Mouse (Mus musculus): ENCODE measurements around the gene Eef1akmt2. TPM values are rescaled to one million over a fixed set of nuclear protein-coding genes. Genes with fewer than 3 reads are reported as not detected.

The Eef1akmt2 gene
- total and polyA plus RNA-seq, 2 experiments, result 3.4 to 21.8 TPM

GRCm38 (mm10) chr7:132843152-132843551 lies 9.3 kb downstream of the Eef1akmt2 start:
- Histone ChIP-seq H3K27me3 (ENCODE audit: control insufficient read depth, insufficient read depth, low read length) (no peaks in the 10 kb centered on the region), H3K4me3 (ENCODE audit: insufficient read depth, low read depth, low read length) (no peak overlapping the region), H3K4me1 (ENCODE audit: control insufficient read depth, insufficient read depth, low read length) (no peaks in the 10 kb centered on the region), H3K9ac (ENCODE audit: low read depth, low read length) (no peak overlapping the region), H3K27ac (replicated peaks; ENCODE audit: insufficient read depth, low read depth, low read length) (no peak overlapping the region), H3K79me2 (ENCODE audit: control insufficient read depth, insufficient read depth, low read length) (no peaks in the 10 kb centered on the region), H3K36me3 (ENCODE audit: control insufficient read depth, insufficient read depth, low read length) (0 out of 2 replicates have a peak, but pooled peaks cover 2% of the 10 kb centered on the region)
- DNase-seq (ENCODE audit: extremely low read depth, low read depth, low spot score), result no peak
- no peak for TF ChIP-seq CTCF (IDR thresholded peaks at IDR 0.05; ENCODE audit: low read depth, low read length)
- no peak for TF ChIP-seq POLR2A (IDR thresholded peaks at IDR 0.05; ENCODE audit: extremely low read depth, insufficient read depth, low read length)
- WGBS, result 96% methylated on average over 3 of the region's 3 CpGs

- Histone ChIP-seq H3K79me2 (ENCODE audit: control insufficient read depth, insufficient read depth, low read length) (no peaks in the 10 kb centered on the region), H3K4me3 (ENCODE audit: insufficient read depth, low read depth, low read length) (no peak overlapping the region), H3K27me3 (ENCODE audit: control insufficient read depth, insufficient read depth, low read length) (no peaks in the 10 kb centered on the region), H3K27ac (replicated peaks; ENCODE audit: insufficient read depth, low read depth, low read length) (no peak overlapping the region), H3K36me3 (ENCODE audit: control insufficient read depth, insufficient read depth, low read length) (0 out of 2 replicates have a peak, but pooled peaks cover 2% of the 10 kb centered on the region), H3K4me1 (ENCODE audit: control insufficient read depth, insufficient read depth, low read length) (no peaks in the 10 kb centered on the region), H3K9ac (ENCODE audit: low read depth, low read length) (no peak overlapping the region)
- no peak for DNase-seq (ENCODE audit: extremely low read depth, low read depth, low spot score)
- 93% methylated on average over 1 of the region's 1 CpGs for WGBS
- TF ChIP-seq CTCF (IDR thresholded peaks at IDR 0.05; ENCODE audit: low read depth, low read length) (no peak), POLR2A (IDR thresholded peaks at IDR 0.05; ENCODE audit: extremely low read depth, insufficient read depth, low read length) (no peak)
These were observed 10.0 kb downstream of the Eef1akmt2 start for GRCm38 (mm10) chr7:132842455-132842854.

- Histone ChIP-seq H3K79me2 (ENCODE audit: control insufficient read depth, insufficient read depth, low read length) (no peaks in the 10 kb centered on the region), H3K9ac (ENCODE audit: low read depth, low read length) (no peak overlapping the region), H3K4me3 (ENCODE audit: insufficient read depth, low read depth, low read length) (no peak overlapping the region), H3K4me1 (ENCODE audit: control insufficient read depth, insufficient read depth, low read length) (no peaks in the 10 kb centered on the region), H3K27ac (replicated peaks; ENCODE audit: insufficient read depth, low read depth, low read length) (no peak overlapping the region), H3K27me3 (ENCODE audit: control insufficient read depth, insufficient read depth, low read length) (no peaks in the 10 kb centered on the region), H3K36me3 (ENCODE audit: control insufficient read depth, insufficient read depth, low read length) (0 out of 2 replicates have a peak, but pooled peaks cover 2% of the 10 kb centered on the region)
- no peak for DNase-seq (ENCODE audit: extremely low read depth, low read depth, low spot score)
- 82% methylated on average over 5 of the region's 5 CpGs for WGBS
- TF ChIP-seq CTCF (IDR thresholded peaks at IDR 0.05; ENCODE audit: low read depth, low read length), result no peak
- no peak for TF ChIP-seq POLR2A (IDR thresholded peaks at IDR 0.05; ENCODE audit: extremely low read depth, insufficient read depth, low read length)
These were observed 11.2 kb downstream of the Eef1akmt2 start for GRCm38 (mm10) chr7:132841287-132841686.

- H3K9ac ChIP-seq (ENCODE audit: low read depth, low read length), result no peak overlapping the region
- no peak overlapping the region for H3K4me3 ChIP-seq (ENCODE audit: insufficient read depth, low read depth, low read length)
- H3K36me3 ChIP-seq (ENCODE audit: control insufficient read depth, insufficient read depth, low read length), result peaks cover 7% of the 10 kb centered on the region
- no peak overlapping the region for H3K27ac ChIP-seq (replicated peaks; ENCODE audit: insufficient read depth, low read depth, low read length)
- H3K4me1 ChIP-seq (ENCODE audit: control insufficient read depth, insufficient read depth, low read length), result no peaks in the 10 kb centered on the region
- H3K27me3 ChIP-seq (ENCODE audit: control insufficient read depth, insufficient read depth, low read length), result no peaks in the 10 kb centered on the region
- WGBS, result 60% methylated on average over 4 of the region's 4 CpGs
- no peak for DNase-seq (ENCODE audit: extremely low read depth, low read depth, low spot score)
- TF ChIP-seq POLR2A (IDR thresholded peaks at IDR 0.05; ENCODE audit: extremely low read depth, insufficient read depth, low read length) (no peak), CTCF (IDR thresholded peaks at IDR 0.05; ENCODE audit: low read depth, low read length) (no peak)
- H3K79me2 ChIP-seq (ENCODE audit: control insufficient read depth, insufficient read depth, low read length), result no peaks in the 10 kb centered on the region
These were observed 21.5 kb downstream of the Eef1akmt2 start for GRCm38 (mm10) chr7:132830955-132831354.

- no peaks in the 10 kb centered on the region for H3K79me2 ChIP-seq (ENCODE audit: control insufficient read depth, insufficient read depth, low read length)
- H3K4me1 ChIP-seq (ENCODE audit: control insufficient read depth, insufficient read depth, low read length), result no peaks in the 10 kb centered on the region
- no peak overlapping the region for H3K9ac ChIP-seq (ENCODE audit: low read depth, low read length)
- no peaks in the 10 kb centered on the region for H3K27me3 ChIP-seq (ENCODE audit: control insufficient read depth, insufficient read depth, low read length)
- H3K4me3 ChIP-seq (ENCODE audit: insufficient read depth, low read depth, low read length), result no peak overlapping the region
- H3K36me3 ChIP-seq (ENCODE audit: control insufficient read depth, insufficient read depth, low read length), result peaks cover 6% of the 10 kb centered on the region
- 41% methylated on average over 1 of the region's 1 CpGs for WGBS
- TF ChIP-seq CTCF (IDR thresholded peaks at IDR 0.05; ENCODE audit: low read depth, low read length) (no peak), POLR2A (IDR thresholded peaks at IDR 0.05; ENCODE audit: extremely low read depth, insufficient read depth, low read length) (no peak)
- no peak overlapping the region for H3K27ac ChIP-seq (replicated peaks; ENCODE audit: insufficient read depth, low read depth, low read length)
- no peak for DNase-seq (ENCODE audit: extremely low read depth, low read depth, low spot score)
These were observed 28.0 kb downstream of the Eef1akmt2 start for GRCm38 (mm10) chr7:132824346-132825022.

GRCm38 (mm10) chr7:132823832-132824231 lies 28.6 kb downstream of the Eef1akmt2 start:
- Histone ChIP-seq H3K9ac (ENCODE audit: low read depth, low read length) (no peak overlapping the region), H3K27ac (replicated peaks; ENCODE audit: insufficient read depth, low read depth, low read length) (no peak overlapping the region), H3K79me2 (ENCODE audit: control insufficient read depth, insufficient read depth, low read length) (no peaks in the 10 kb centered on the region), H3K27me3 (ENCODE audit: control insufficient read depth, insufficient read depth, low read length) (no peaks in the 10 kb centered on the region), H3K4me3 (ENCODE audit: insufficient read depth, low read depth, low read length) (no peak overlapping the region), H3K4me1 (ENCODE audit: control insufficient read depth, insufficient read depth, low read length) (no peaks in the 10 kb centered on the region), H3K36me3 (ENCODE audit: control insufficient read depth, insufficient read depth, low read length) (peaks cover 6% of the 10 kb centered on the region)
- no peak for TF ChIP-seq CTCF (IDR thresholded peaks at IDR 0.05; ENCODE audit: low read depth, low read length)
- TF ChIP-seq POLR2A (IDR thresholded peaks at IDR 0.05; ENCODE audit: extremely low read depth, insufficient read depth, low read length), result no peak
- DNase-seq (ENCODE audit: extremely low read depth, low read depth, low spot score), result no peak

Data from liver, adult 2 months (tissue).